Mouse (Mus musculus): Measurements from ENCODE around the gene Sh2b3. TPM values are rescaled to one million over a fixed set of nuclear protein-coding genes. Genes with fewer than 3 reads are reported as not detected.

Gene Sh2b3
- total RNA-seq, 2 experiments from 2014 or later: 37.0 to 41.7 TPM

- peak; percentile 72 for DNase-seq
Observed at GRCm38 (mm10) chr5:121783862-121784500, 53.5 kb downstream of the Sh2b3 start.

GRCm38 (mm10) chr5:121782467-121782866, 55.0 kb downstream of the Sh2b3 start:
- no peak for DNase-seq

- DNase-seq: no peak
Observed at GRCm38 (mm10) chr5:121780180-121780579, 57.3 kb downstream of the Sh2b3 start.

GRCm38 (mm10) chr5:121778485-121779119, 58.8 kb downstream of the Sh2b3 start:
- DNase-seq: peak; percentile 51

GRCm38 (mm10) chr5:121771611-121772010, 65.8 kb downstream of the Sh2b3 start:
- no peak for DNase-seq

- no peak for DNase-seq
Observed at GRCm38 (mm10) chr5:121769827-121770226, 67.6 kb downstream of the Sh2b3 start.

- DNase-seq: no peak
Observed at GRCm38 (mm10) chr5:121767564-121767963, 69.9 kb downstream of the Sh2b3 start.

GRCm38 (mm10) chr5:121766038-121766773, 71.2 kb downstream of the Sh2b3 start:
- DNase-seq: no peak

Small RNAs within 50 kb of the gene (microRNA-seq; reads per million reads assigned to microRNA genes)
- 3.2 reads per million for gene Mir7031

Other genes starting within 250 kb of the Sh2b3 start
- gene Aldh2, start 243.8 kb downstream of the Sh2b3 start, total RNA-seq (2021): 100 to 1,000 TPM; 712 to 837 TPM
- gene Acad12, start 218.7 kb downstream of the Sh2b3 start, total RNA-seq (2021): 10 to 100 TPM; 20.1 to 24.0 TPM
- 10 to 100 TPM; 38.6 to 43.6 TPM for gene Acad10, start 177.1 kb downstream of the Sh2b3 start, total RNA-seq (2021)
- 10 to 100 TPM; 57.2 to 62.6 TPM for gene Brap, start 177.1 kb downstream of the Sh2b3 start, total RNA-seq (2021)
- gene Atxn2, start 126.3 kb downstream of the Sh2b3 start, total RNA-seq (2021): 100 to 1,000 TPM; 156 to 219 TPM
- 10 to 100 TPM; 10.1 to 10.6 TPM for gene Pheta1, start 11.3 kb upstream of the Sh2b3 start, total RNA-seq (2021)
- gene Cux2, start 212.5 kb upstream of the Sh2b3 start, total RNA-seq (2021): 10 to 100 TPM; 23.5 to 25.1 TPM

Data from adrenal gland, postnatal 10 days (tissue).